Mouse (Mus musculus): ENCODE measurements at regions not wholly inside any gene's neighbourhood (a gene's known extent, or its start where the extent isn't known, plus 50 kb on each side); places are given as distances from the start of the nearest gene placed in this dataset.

GRCm38 (mm10) chr14:105528107-105528506 is 269.7 kb downstream of the Ndfip2 start:
- no peaks in the 10 kb centered on the region for H3K27me3 ChIP-seq (ENCODE audit: control insufficient read depth in 1 of 2, insufficient read depth in 2 of 2, low read length in 2 of 2)
- H3K9ac ChIP-seq (ENCODE audit: control insufficient read depth, low read depth, low read length, poor library complexity, severe bottlenecking), result no peak overlapping the region
- TF ChIP-seq HCFC1 (IDR thresholded peaks at IDR 0.05; ENCODE audit: low read depth, low read length) (no peak), MEF2A (IDR thresholded peaks at IDR 0.05; ENCODE audit: extremely low read depth, insufficient replicate concordance, low read depth, low read length, poor library complexity, severe bottlenecking) (no peak), SMC3 (IDR thresholded peaks at IDR 0.05; ENCODE audit: low read depth, low read length) (no peak), NRF1 (IDR thresholded peaks at IDR 0.05; ENCODE audit: insufficient read depth, low read depth, low read length, poor library complexity, severe bottlenecking) (no peak), TBP (IDR thresholded peaks at IDR 0.05; ENCODE audit: low read depth, low read length) (no peak), CHD2 (IDR thresholded peaks at IDR 0.05; ENCODE audit: low read length) (no peak), MXI1 (IDR thresholded peaks at IDR 0.05; ENCODE audit: low read depth, low read length) (no peak), POLR2AphosphoS5 (IDR thresholded peaks at IDR 0.05; ENCODE audit: borderline replicate concordance, low read depth, low read length) (no peak), ZNF384 (IDR thresholded peaks at IDR 0.05; ENCODE audit: low read depth, low read length) (no peak), ZKSCAN1 (IDR thresholded peaks at IDR 0.05; ENCODE audit: low read depth, low read length) (no peak), JUND (IDR thresholded peaks at IDR 0.05; ENCODE audit: low read depth, low read length) (no peak), MAX (IDR thresholded peaks at IDR 0.05; ENCODE audit: low read length) (no peak), GATA1 (IDR thresholded peaks at IDR 0.05; ENCODE audit: low read depth, low read length) (no peak), MYB (IDR thresholded peaks at IDR 0.05; ENCODE audit: low read depth, low read length) (no peak), RCOR1 (IDR thresholded peaks at IDR 0.05; ENCODE audit: low read depth, low read length) (no peak)
- H3K4me3 ChIP-seq (ENCODE audit: control insufficient read depth in 1 of 2, insufficient read depth in 1 of 2, low read depth in 2 of 2, low read length in 2 of 2), result no peak overlapping the region
- H3K4me1 ChIP-seq (ENCODE audit: control insufficient read depth in 1 of 2, insufficient read depth in 2 of 2, low read length in 2 of 2), result peaks cover 0 to 3% of the 10 kb centered on the region in 2 experiments; a peak in 1 of 4 replicates
- no peaks in the 10 kb centered on the region for H3K9me3 ChIP-seq (replicated peaks; ENCODE audit: insufficient read depth, low read length)
- no peak overlapping the region for H3K27ac ChIP-seq (ENCODE audit: control insufficient read depth, low read depth, low read length)
- no peaks in the 10 kb centered on the region for H3K79me2 ChIP-seq (ENCODE audit: control insufficient read depth, insufficient read depth, low read length, poor library complexity)
- H3K36me3 ChIP-seq (ENCODE audit: control insufficient read depth in 1 of 2, insufficient read depth in 2 of 2, low read length in 2 of 2), result no peaks in the 10 kb centered on the region
- no peak for DNase-seq (ENCODE audit: low read depth, low spot score)

GRCm38 (mm10) chr14:105523849-105524248 is 265.5 kb downstream of the Ndfip2 start:
- H3K79me2 ChIP-seq (ENCODE audit: control insufficient read depth, insufficient read depth, low read length, poor library complexity), result no peaks in the 10 kb centered on the region
- DNase-seq (ENCODE audit: low read depth, low spot score), result no peak
- no peak for TF ChIP-seq MEF2A (IDR thresholded peaks at IDR 0.05; ENCODE audit: extremely low read depth, insufficient replicate concordance, low read depth, low read length, poor library complexity, severe bottlenecking)
- TF ChIP-seq TBP (IDR thresholded peaks at IDR 0.05; ENCODE audit: low read depth, low read length), result no peak
- TF ChIP-seq CHD2 (IDR thresholded peaks at IDR 0.05; ENCODE audit: low read length), result no peak
- no peak for TF ChIP-seq ELF1 (IDR thresholded peaks at IDR 0.05; ENCODE audit: low read depth, low read length)
- TF ChIP-seq MYB (IDR thresholded peaks at IDR 0.05; ENCODE audit: low read depth, low read length), result no peak
- TF ChIP-seq MAZ (IDR thresholded peaks at IDR 0.05; ENCODE audit: low read depth, low read length), result no peak
- no peak for TF ChIP-seq JUND (IDR thresholded peaks at IDR 0.05; ENCODE audit: low read depth, low read length)
- H3K27me3 ChIP-seq (ENCODE audit: control insufficient read depth in 1 of 2, insufficient read depth in 2 of 2, low read length in 2 of 2), result no peaks in the 10 kb centered on the region
- no peak overlapping the region for H3K27ac ChIP-seq (ENCODE audit: control insufficient read depth, low read depth, low read length)
- H3K9ac ChIP-seq (ENCODE audit: control insufficient read depth, low read depth, low read length, poor library complexity, severe bottlenecking), result no peak overlapping the region
- H3K4me1 ChIP-seq (ENCODE audit: control insufficient read depth in 1 of 2, insufficient read depth in 2 of 2, low read length in 2 of 2), result no peaks in the 10 kb centered on the region
- no peaks in the 10 kb centered on the region for H3K9me3 ChIP-seq (replicated peaks; ENCODE audit: insufficient read depth, low read length)
- no peaks in the 10 kb centered on the region for H3K36me3 ChIP-seq (ENCODE audit: control insufficient read depth in 1 of 2, insufficient read depth in 2 of 2, low read length in 2 of 2)
- no peak overlapping the region for H3K4me3 ChIP-seq (ENCODE audit: control insufficient read depth in 1 of 2, insufficient read depth in 1 of 2, low read depth in 2 of 2, low read length in 2 of 2)
